Mouse (Mus musculus): ENCODE data around the gene Ciz1.

- TF ChIP-seq CTCF (IDR thresholded peaks at IDR 0.05; ENCODE audit: low read depth, low read length) (no peak), EP300 (IDR thresholded peaks at IDR 0.05; ENCODE audit: insufficient read depth, low read depth, low read length) (no peak), POLR2A (IDR thresholded peaks at IDR 0.05; ENCODE audit: insufficient read depth, low read length) (no peak)
Observed at GRCm38 (mm10) chr2:32411407-32411806, 59.3 kb downstream of the Ciz1 start.
